Mouse (Mus musculus): Measurements from ENCODE around the gene Wdr82. TPM values are rescaled to one million over a fixed set of nuclear protein-coding genes. Genes with fewer than 3 reads are reported as not detected.

Gene Wdr82
- polyA plus RNA-seq, 2 experiments: 6.5 to 24.5 TPM

- no peak for DNase-seq (ENCODE audit: low read depth in 3 of 3, low spot score in 3 of 3)
- WGBS (ENCODE audit: insufficient replicate concordance): 64% methylated on average over 2 of the region's 2 CpGs
- Histone ChIP-seq H3K9me3 (ENCODE audit: control insufficient read depth, low read length) (no peaks in the 10 kb centered on the region), H3K27ac (no peak overlapping the region), H3K9ac (replicated peaks) (no peak overlapping the region), H3K4me3 (ENCODE audit: insufficient read depth in 1 of 2, low read depth in 2 of 2, low read length in 2 of 2) (no peak overlapping the region), H3K27me3 (ENCODE audit: control insufficient read depth, insufficient read depth, low read length) (no peaks in the 10 kb centered on the region), H3K4me2 (ENCODE audit: low read depth) (no peak overlapping the region), H3K4me1 (replicated peaks; ENCODE audit: control insufficient read depth in 2 of 2, insufficient read depth in 2 of 2, low read length in 1 of 2) (peaks cover 0 to 14% of the 10 kb centered on the region in 2 experiments; a peak in 3 of 4 replicates), H3K36me3 (replicated peaks; ENCODE audit: control insufficient read depth, insufficient read depth, low read depth) (no peaks in the 10 kb centered on the region)
- ATAC-seq (ENCODE audit: insufficient read depth): no peak
- no peak for TF ChIP-seq EP300 (IDR thresholded peaks at IDR 0.05; ENCODE audit: low read depth)
- no peak for TF ChIP-seq CTCF (IDR thresholded peaks at IDR 0.05; ENCODE audit: low read depth)
These were observed 35.8 kb downstream of the Wdr82 start for GRCm38 (mm10) chr9:106206515-106206914.

GRCm38 (mm10) chr9:106208181-106208580 lies 37.5 kb downstream of the Wdr82 start:
- Histone ChIP-seq H3K27ac (no peak overlapping the region), H3K36me3 (replicated peaks; ENCODE audit: control insufficient read depth, insufficient read depth, low read depth) (no peaks in the 10 kb centered on the region), H3K4me1 (replicated peaks; ENCODE audit: control insufficient read depth in 2 of 2, insufficient read depth in 2 of 2, low read length in 1 of 2) (peaks cover 0 to 9% of the 10 kb centered on the region in 2 experiments; a peak in 3 of 4 replicates), H3K9me3 (ENCODE audit: control insufficient read depth, low read length) (no peaks in the 10 kb centered on the region), H3K4me2 (ENCODE audit: low read depth) (no peak overlapping the region), H3K9ac (replicated peaks) (no peak overlapping the region), H3K4me3 (ENCODE audit: insufficient read depth in 1 of 2, low read depth in 2 of 2, low read length in 2 of 2) (no peak overlapping the region), H3K27me3 (ENCODE audit: control insufficient read depth, insufficient read depth, low read length) (no peaks in the 10 kb centered on the region)
- DNase-seq (ENCODE audit: low read depth in 3 of 3, low spot score in 3 of 3): no peak
- TF ChIP-seq CTCF (IDR thresholded peaks at IDR 0.05; ENCODE audit: low read depth) (no peak), EP300 (IDR thresholded peaks at IDR 0.05; ENCODE audit: low read depth) (no peak)
- no peak for ATAC-seq (ENCODE audit: insufficient read depth)
- WGBS (ENCODE audit: insufficient replicate concordance): 66% methylated on average over 4 of the region's 5 CpGs

GRCm38 (mm10) chr9:106209954-106210353 lies 39.2 kb downstream of the Wdr82 start:
- WGBS (ENCODE audit: insufficient replicate concordance): 78% methylated on average over 4 of the region's 4 CpGs
- H3K4me3 ChIP-seq (ENCODE audit: insufficient read depth in 1 of 2, low read depth in 2 of 2, low read length in 2 of 2): no peak overlapping the region
- no peak overlapping the region for H3K4me2 ChIP-seq (ENCODE audit: low read depth)
- H3K36me3 ChIP-seq (replicated peaks; ENCODE audit: control insufficient read depth, insufficient read depth, low read depth): no peaks in the 10 kb centered on the region
- H3K9ac ChIP-seq (replicated peaks): no peak overlapping the region
- no peaks in the 10 kb centered on the region for H3K9me3 ChIP-seq (ENCODE audit: control insufficient read depth, low read length)
- DNase-seq (ENCODE audit: low read depth in 3 of 3, low spot score in 3 of 3) (no peak), ATAC-seq (ENCODE audit: insufficient read depth) (no peak)
- H3K27ac ChIP-seq: no peak overlapping the region
- H3K27me3 ChIP-seq (ENCODE audit: control insufficient read depth, insufficient read depth, low read length): no peaks in the 10 kb centered on the region
- no peaks in the 10 kb centered on the region for H3K4me1 ChIP-seq (replicated peaks; ENCODE audit: control insufficient read depth in 2 of 2, insufficient read depth in 2 of 2, low read length in 1 of 2)
- TF ChIP-seq EP300 (IDR thresholded peaks at IDR 0.05; ENCODE audit: low read depth) (no peak), CTCF (IDR thresholded peaks at IDR 0.05; ENCODE audit: low read depth) (no peak)

- Histone ChIP-seq H3K4me2 (ENCODE audit: low read depth) (peak overlapping the region; percentile 54; the same call in 1 of the 2 replicates), H3K36me3 (replicated peaks; ENCODE audit: control insufficient read depth, insufficient read depth, low read depth) (no peaks in the 10 kb centered on the region), H3K9ac (replicated peaks) (no peak overlapping the region), H3K4me3 (ENCODE audit: insufficient read depth in 1 of 2, low read depth in 2 of 2, low read length in 2 of 2) (no peak overlapping the region), H3K9me3 (ENCODE audit: control insufficient read depth, low read length) (no peaks in the 10 kb centered on the region), H3K4me1 (replicated peaks; ENCODE audit: control insufficient read depth in 2 of 2, insufficient read depth in 2 of 2, low read length in 1 of 2) (no peaks in the 10 kb centered on the region), H3K27ac (no peak overlapping the region), H3K27me3 (ENCODE audit: control insufficient read depth, insufficient read depth, low read length) (no peaks in the 10 kb centered on the region)
- WGBS (ENCODE audit: insufficient replicate concordance): 69% methylated on average over 9 of the region's 9 CpGs
- no peak for ATAC-seq (ENCODE audit: insufficient read depth)
- no peak for DNase-seq (ENCODE audit: low read depth in 3 of 3, low spot score in 3 of 3)
- TF ChIP-seq EP300 (IDR thresholded peaks at IDR 0.05; ENCODE audit: low read depth): no peak
- no peak for TF ChIP-seq CTCF (IDR thresholded peaks at IDR 0.05; ENCODE audit: low read depth)
These were observed 40.3 kb downstream of the Wdr82 start for GRCm38 (mm10) chr9:106210853-106211609.

GRCm38 (mm10) chr9:106211680-106212593 lies 41.2 kb downstream of the Wdr82 start:
- DNase-seq (ENCODE audit: low read depth in 3 of 3, low spot score in 3 of 3): peak; percentile 70 to 76 (median 72)
- no peak overlapping the region for H3K27ac ChIP-seq
- WGBS (ENCODE audit: insufficient replicate concordance): 33% methylated on average over 37 of the region's 37 CpGs
- H3K27me3 ChIP-seq (ENCODE audit: control insufficient read depth, insufficient read depth, low read length): no peaks in the 10 kb centered on the region
- H3K36me3 ChIP-seq (replicated peaks; ENCODE audit: control insufficient read depth, insufficient read depth, low read depth): no peaks in the 10 kb centered on the region
- no peaks in the 10 kb centered on the region for H3K4me1 ChIP-seq (replicated peaks; ENCODE audit: control insufficient read depth in 2 of 2, insufficient read depth in 2 of 2, low read length in 1 of 2)
- ATAC-seq (ENCODE audit: insufficient read depth): peak; percentile 73
- peak overlapping the region in 1 of 2 experiments; percentile 12; a peak in 1 of 4 replicates for H3K4me3 ChIP-seq (ENCODE audit: insufficient read depth in 1 of 2, low read depth in 2 of 2, low read length in 2 of 2)
- peak; percentile 100 for TF ChIP-seq CTCF (IDR thresholded peaks at IDR 0.05; ENCODE audit: low read depth)
- TF ChIP-seq EP300 (IDR thresholded peaks at IDR 0.05; ENCODE audit: low read depth): no peak
- H3K4me2 ChIP-seq (ENCODE audit: low read depth): peak overlapping the region; percentile 54
- H3K9ac ChIP-seq (replicated peaks): no peak overlapping the region
- no peaks in the 10 kb centered on the region for H3K9me3 ChIP-seq (ENCODE audit: control insufficient read depth, low read length)
